Mouse (Mus musculus): Measurements from ENCODE around the gene Atoh8. TPM values are rescaled to one million over a fixed set of nuclear protein-coding genes. Genes with fewer than 3 reads are reported as not detected.

The Atoh8 gene
- total and polyA plus RNA-seq, 2 experiments from 2014 or later, result 4.5 to 7.1 TPM

DNA sequence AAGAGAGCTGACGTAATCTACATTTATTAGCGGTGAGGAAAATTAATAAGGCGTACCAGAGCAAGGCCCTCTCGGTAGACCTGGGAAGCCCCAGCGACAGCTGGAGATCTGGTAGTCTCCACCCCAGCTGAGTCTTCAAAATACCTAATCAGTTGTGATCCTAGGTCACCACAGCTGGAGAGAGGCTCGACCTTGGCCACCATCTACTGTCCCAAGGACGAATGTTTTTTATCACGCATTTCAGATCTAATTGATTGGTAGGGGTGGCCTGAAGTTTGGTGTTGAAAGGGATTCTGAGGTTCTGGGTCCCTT is 6.4 kb upstream of the Atoh8 start:
- ATAC-seq (ENCODE audit: insufficient read depth, low read depth) (peak; percentile 12; the same call in 1 of the 2 replicates), DNase-seq (ENCODE audit: low spot score) (no peak)
- Histone ChIP-seq H3K9me3 (replicated peaks; ENCODE audit: control insufficient read depth, low read length) (no peaks in the 10 kb centered on the region), H3K9ac (replicated peaks; ENCODE audit: low read depth, low read length) (no peak overlapping the region), H3K4me2 (ENCODE audit: low read depth, low read length) (no peak overlapping the region), H3K4me1 (ENCODE audit: control insufficient read depth, insufficient read depth) (peaks cover 48% of the 10 kb centered on the region), H3K27me3 (ENCODE audit: control insufficient read depth, insufficient read depth, low read length) (no peaks in the 10 kb centered on the region), H3K4me3 (ENCODE audit: low read depth, low read length) (no peak overlapping the region), H3K36me3 (replicated peaks; ENCODE audit: control insufficient read depth, insufficient read depth, low read length) (no peaks in the 10 kb centered on the region), H3K27ac (ENCODE audit: low read depth) (peak overlapping the region; percentile 60)
- WGBS, result 18% methylated on average over 8 of the region's 8 CpGs
- no peak for TF ChIP-seq EP300 (IDR thresholded peaks at IDR 0.05; ENCODE audit: low read depth)
- TF ChIP-seq CTCF (IDR thresholded peaks at IDR 0.05; ENCODE audit: low read depth), result no peak

DNA sequence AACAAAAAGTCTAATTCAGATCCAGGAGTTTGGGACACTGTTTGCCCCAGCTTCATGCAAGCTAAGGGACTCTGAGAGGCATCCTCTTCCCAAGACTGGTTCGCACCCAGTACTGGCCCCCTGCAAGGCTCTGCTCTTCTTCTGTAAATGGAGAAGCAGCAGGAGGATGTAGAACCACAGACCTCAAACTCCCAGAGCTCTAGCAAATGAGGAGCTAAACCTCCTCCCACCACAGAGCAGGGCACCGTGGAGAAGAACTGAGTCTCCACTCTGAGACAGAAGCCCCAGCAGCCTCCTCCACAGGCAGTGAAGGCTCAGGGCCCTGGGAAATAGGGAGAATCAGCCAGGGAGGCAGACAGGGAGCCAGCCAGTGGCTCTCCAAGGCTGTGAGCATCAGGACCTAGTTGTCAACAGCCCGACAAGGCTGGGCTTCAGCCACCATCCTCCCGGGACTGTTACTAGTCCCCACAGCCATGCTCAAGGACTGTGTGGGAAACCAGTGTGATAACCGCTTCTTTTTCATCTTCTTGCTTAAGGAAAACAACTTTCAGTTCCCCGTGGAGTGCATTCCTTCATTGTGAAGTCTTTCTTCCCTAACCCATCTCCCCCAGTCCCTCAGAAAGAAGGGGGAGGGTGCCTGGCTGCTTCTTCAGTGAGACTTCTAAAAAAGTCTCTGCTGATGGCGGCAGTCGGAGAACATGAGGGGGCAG is 5.9 kb upstream of the Atoh8 start:
- Histone ChIP-seq H3K4me3 (ENCODE audit: low read depth, low read length) (no peak overlapping the region), H3K36me3 (replicated peaks; ENCODE audit: control insufficient read depth, insufficient read depth, low read length) (no peaks in the 10 kb centered on the region), H3K27ac (ENCODE audit: low read depth) (peak overlapping the region; percentile 60), H3K4me2 (ENCODE audit: low read depth, low read length) (no peak overlapping the region), H3K9ac (replicated peaks; ENCODE audit: low read depth, low read length) (no peak overlapping the region), H3K9me3 (replicated peaks; ENCODE audit: control insufficient read depth, low read length) (no peaks in the 10 kb centered on the region), H3K4me1 (ENCODE audit: control insufficient read depth, insufficient read depth) (peaks cover 48% of the 10 kb centered on the region), H3K27me3 (ENCODE audit: control insufficient read depth, insufficient read depth, low read length) (no peaks in the 10 kb centered on the region)
- ATAC-seq (ENCODE audit: insufficient read depth, low read depth) (peak; percentile 34), DNase-seq (ENCODE audit: low spot score) (peak; percentile 64)
- TF ChIP-seq CTCF (IDR thresholded peaks at IDR 0.05; ENCODE audit: low read depth) (peak; percentile 12; the same call in 1 of the 2 replicates), EP300 (IDR thresholded peaks at IDR 0.05; ENCODE audit: low read depth) (no peak)
- WGBS, result 16% methylated on average over 8 of the region's 8 CpGs

DNA sequence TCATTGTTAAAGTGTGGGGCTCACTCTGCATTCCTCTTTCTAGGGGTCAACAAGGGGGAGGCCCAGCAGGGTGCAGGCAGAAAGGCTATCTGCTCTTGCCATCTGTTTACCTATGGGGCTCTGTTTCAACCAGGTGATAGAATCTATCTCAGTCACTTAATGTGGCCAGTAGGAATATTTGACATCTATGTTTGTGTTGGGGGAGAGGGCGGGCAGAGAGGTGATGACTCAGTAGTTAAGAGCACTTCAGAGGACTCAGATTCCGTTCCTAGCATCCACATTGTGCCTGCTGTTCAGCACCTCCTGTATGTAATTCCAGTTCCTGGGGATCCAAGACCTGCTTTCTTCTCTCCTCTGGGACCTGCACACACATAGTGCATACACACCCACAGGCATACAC is 4.7 kb upstream of the Atoh8 start:
- WGBS, result 59% methylated on average over 2 of the region's 2 CpGs
- H3K36me3 ChIP-seq (replicated peaks; ENCODE audit: control insufficient read depth, insufficient read depth, low read length), result no peaks in the 10 kb centered on the region
- no peak overlapping the region for H3K27ac ChIP-seq (ENCODE audit: low read depth)
- H3K4me2 ChIP-seq (ENCODE audit: low read depth, low read length), result no peak overlapping the region
- TF ChIP-seq EP300 (IDR thresholded peaks at IDR 0.05; ENCODE audit: low read depth) (no peak), CTCF (IDR thresholded peaks at IDR 0.05; ENCODE audit: low read depth) (no peak)
- H3K9me3 ChIP-seq (replicated peaks; ENCODE audit: control insufficient read depth, low read length), result no peaks in the 10 kb centered on the region
- DNase-seq (ENCODE audit: low spot score) (no peak), ATAC-seq (ENCODE audit: insufficient read depth, low read depth) (no peak)
- no peak overlapping the region for H3K9ac ChIP-seq (replicated peaks; ENCODE audit: low read depth, low read length)
- no peak overlapping the region for H3K4me3 ChIP-seq (ENCODE audit: low read depth, low read length)
- H3K4me1 ChIP-seq (ENCODE audit: control insufficient read depth, insufficient read depth), result peaks cover 51% of the 10 kb centered on the region
- H3K27me3 ChIP-seq (ENCODE audit: control insufficient read depth, insufficient read depth, low read length), result no peaks in the 10 kb centered on the region

DNA sequence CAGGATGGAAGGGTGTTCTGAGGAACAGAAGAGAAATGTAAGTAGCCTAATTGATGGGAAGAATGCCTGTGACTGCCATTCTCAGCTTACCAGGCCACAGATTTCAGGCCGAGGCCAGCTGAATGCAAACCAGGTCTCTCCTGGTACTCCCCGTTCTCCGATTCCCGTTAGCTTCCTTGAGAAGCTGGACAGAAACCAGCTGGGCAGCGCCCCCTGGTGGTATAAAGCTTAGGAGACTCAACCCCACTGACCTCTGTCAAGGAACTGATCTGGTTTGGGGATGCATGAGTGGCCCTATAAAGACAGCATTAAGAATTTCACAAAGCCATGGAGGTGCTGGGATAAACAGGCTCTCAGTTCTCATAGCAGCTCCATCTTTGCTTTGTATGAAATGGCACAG is 1.7 kb upstream of the Atoh8 start:
- Histone ChIP-seq H3K27me3 (ENCODE audit: control insufficient read depth, insufficient read depth, low read length) (no peaks in the 10 kb centered on the region), H3K4me3 (ENCODE audit: low read depth, low read length) (no peak overlapping the region), H3K27ac (ENCODE audit: low read depth) (no peak overlapping the region), H3K4me2 (ENCODE audit: low read depth, low read length) (no peak overlapping the region), H3K9me3 (replicated peaks; ENCODE audit: control insufficient read depth, low read length) (no peaks in the 10 kb centered on the region), H3K4me1 (ENCODE audit: control insufficient read depth, insufficient read depth) (peaks cover 23% of the 10 kb centered on the region), H3K9ac (replicated peaks; ENCODE audit: low read depth, low read length) (no peak overlapping the region), H3K36me3 (replicated peaks; ENCODE audit: control insufficient read depth, insufficient read depth, low read length) (no peaks in the 10 kb centered on the region)
- peak; percentile 91 for TF ChIP-seq CTCF (IDR thresholded peaks at IDR 0.05; ENCODE audit: low read depth)
- TF ChIP-seq EP300 (IDR thresholded peaks at IDR 0.05; ENCODE audit: low read depth), result no peak
- DNase-seq (ENCODE audit: low spot score), result peak; percentile 91
- 0 out of 2 replicates have a peak, but pooled peaks have one; percentile 24 for ATAC-seq (ENCODE audit: insufficient read depth, low read depth)
- WGBS, result 5% methylated on average over 5 of the region's 5 CpGs

DNA sequence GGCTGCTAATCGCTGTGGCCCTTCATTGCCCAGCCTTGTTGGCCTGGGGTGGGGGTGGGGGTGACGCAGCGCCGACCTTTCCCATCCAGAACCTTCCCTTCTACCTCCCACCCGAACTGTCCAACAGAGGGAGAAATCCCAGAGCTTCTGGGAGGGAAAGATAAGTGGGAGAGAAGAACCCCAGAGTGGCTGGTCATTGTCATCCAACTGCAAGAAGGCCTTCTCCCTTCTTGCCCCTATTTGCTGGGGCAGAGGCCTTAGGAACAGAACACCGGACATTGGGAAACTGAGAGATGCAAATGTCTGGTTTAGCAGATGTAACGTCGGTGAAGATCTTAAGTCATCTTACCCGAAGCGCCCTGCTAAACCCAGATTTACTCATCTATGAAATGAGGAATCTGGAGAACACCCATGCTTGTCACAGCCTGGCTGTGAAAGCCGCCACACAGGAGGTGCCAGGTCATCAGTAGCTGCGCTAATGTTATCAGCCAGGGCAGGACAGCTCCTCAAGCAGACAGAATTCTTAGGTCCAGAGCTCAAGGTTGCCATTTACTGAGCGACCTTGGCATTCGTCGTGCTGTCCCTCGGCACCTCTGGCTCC is 530 bp upstream of the Atoh8 start:
- Histone ChIP-seq H3K9me3 (replicated peaks; ENCODE audit: control insufficient read depth, low read length) (no peaks in the 10 kb centered on the region), H3K9ac (replicated peaks; ENCODE audit: low read depth, low read length) (peak overlapping the region; percentile 54; the same call in 1 of the 2 replicates), H3K4me2 (ENCODE audit: low read depth, low read length) (peak overlapping the region; percentile 95), H3K4me3 (ENCODE audit: low read depth, low read length) (peak overlapping the region; percentile 68), H3K36me3 (replicated peaks; ENCODE audit: control insufficient read depth, insufficient read depth, low read length) (no peaks in the 10 kb centered on the region), H3K27me3 (ENCODE audit: control insufficient read depth, insufficient read depth, low read length) (no peaks in the 10 kb centered on the region), H3K27ac (ENCODE audit: low read depth) (peak overlapping the region; percentile 65), H3K4me1 (ENCODE audit: control insufficient read depth, insufficient read depth) (peaks cover 18% of the 10 kb centered on the region)
- ATAC-seq (ENCODE audit: insufficient read depth, low read depth) (no peak), DNase-seq (ENCODE audit: low spot score) (no peak)
- WGBS, result 57% methylated on average over 16 of the region's 16 CpGs
- TF ChIP-seq CTCF (IDR thresholded peaks at IDR 0.05; ENCODE audit: low read depth), result no peak
- no peak for TF ChIP-seq EP300 (IDR thresholded peaks at IDR 0.05; ENCODE audit: low read depth)
